In genomic region chr14:18210795-18211194, GRCm38 (mm10) we compare ENCODE assay signal across 9 mouse cellular contexts. TPM values are rescaled to one million over a fixed set of nuclear protein-coding genes. Genes with fewer than 3 reads are reported as not detected.
DNase-seq lines count a peak whose midpoint lies in the region; ATAC-seq and TF ChIP-seq lines count a peak whose summit lies in the region.
"Had no signal": no experiment of that assay in that cellular context is flagged by ENCODE, and none has a peak within 500 bp of the region (broad histone marks: within the 10 kb centered on the region; RNA-seq: fewer than 3 reads in every experiment).

No protein-coding gene starts in this region.

- no peaks in the 10 kb centered on the region for H3K4me1 ChIP-seq in kidney, adult 2 months (ENCODE audit: control insufficient read depth, insufficient read depth, low read length)
- H3K4me1 ChIP-seq in forebrain, embryonic 15.5 days: no peaks in the 10 kb centered on the region
- H3K4me1 ChIP-seq in thymus, adult 2 months (replicated peaks; ENCODE audit: control insufficient read depth, insufficient read depth, low read length): no peaks in the 10 kb centered on the region
- H3K4me1 ChIP-seq: liver, embryonic 15.5 days had no signal

- no peaks in the 10 kb centered on the region for H3K27me3 ChIP-seq in kidney, adult 2 months (replicated peaks; ENCODE audit: control insufficient read depth, insufficient read depth, low read length)
- no peaks in the 10 kb centered on the region for H3K27me3 ChIP-seq in forebrain, embryonic 15.5 days
- H3K27me3 ChIP-seq in thymus, adult 2 months (ENCODE audit: control insufficient read depth, insufficient read depth, low read length): no peaks in the 10 kb centered on the region
- H3K27me3 ChIP-seq: liver, embryonic 15.5 days had no signal

- no peak overlapping the region for H3K9ac ChIP-seq in forebrain, embryonic 15.5 days (replicated peaks)
- H3K9ac ChIP-seq: liver, embryonic 15.5 days had no signal

- ATAC-seq in forebrain, embryonic 15.5 days (replicated peaks): peak; percentile 72; the same call in 1 of the 2 replicates

- H3K4me3 ChIP-seq in kidney, adult 2 months (ENCODE audit: insufficient read depth, low read depth, low read length): no peak overlapping the region
- no peak overlapping the region for H3K4me3 ChIP-seq in forebrain, embryonic 15.5 days
- no peak overlapping the region for H3K4me3 ChIP-seq in thymus, adult 2 months (ENCODE audit: control insufficient read depth, insufficient read depth, low read length)
- H3K4me3 ChIP-seq: liver, embryonic 15.5 days had no signal

- TF ChIP-seq POLR2A in kidney, adult 2 months (IDR thresholded peaks at IDR 0.05; ENCODE audit: low read depth, low read length): no peak
- TF ChIP-seq POLR2A in thymus, adult 2 months (IDR thresholded peaks at IDR 0.05; ENCODE audit: control insufficient read depth, extremely low read depth, insufficient read depth, low read length, poor library complexity): no peak

- WGBS in kidney, adult 2 months: 87% methylated on average over 3 of the region's 3 CpGs
- WGBS in forebrain, embryonic 15.5 days: 86% methylated on average over 3 of the region's 3 CpGs
- 92% methylated on average over 3 of the region's 3 CpGs for WGBS in thymus, adult 2 months

- no peaks in the 10 kb centered on the region for H3K9me3 ChIP-seq in forebrain, embryonic 15.5 days
- H3K9me3 ChIP-seq: liver, embryonic 15.5 days had no signal

- DNase-seq in kidney, adult 2 months: peak; percentile 34
- DNase-seq in kidney, adult 9 months: no peak
- peak; percentile 24 for DNase-seq in adipocyte (ENCODE audit: low spot score)
- DNase-seq in lung, postnatal 14 days: peak; percentile 16
- DNase-seq in right cerebral cortex, postnatal 25 days: no peak
- no peak for DNase-seq in left cerebral cortex, adult 18-20 months (ENCODE audit: low spot score in 2 of 2)
- no peak for DNase-seq in thymus, adult 2 months

- no peak overlapping the region for H3K27ac ChIP-seq in kidney, adult 2 months (ENCODE audit: insufficient read depth, low read depth, low read length)
- no peak overlapping the region for H3K27ac ChIP-seq in forebrain, embryonic 15.5 days (replicated peaks)
- H3K27ac ChIP-seq in thymus, adult 2 months (ENCODE audit: control insufficient read depth, insufficient read depth, low read length): no peak overlapping the region
- H3K27ac ChIP-seq: liver, embryonic 15.5 days had no signal

- H3K4me2 ChIP-seq in forebrain, embryonic 15.5 days (replicated peaks): no peak overlapping the region
- H3K4me2 ChIP-seq: liver, embryonic 15.5 days had no signal

- peak; percentile 53 for TF ChIP-seq CTCF in kidney, adult 2 months (conservative IDR thresholded peaks at IDR 0.05; ENCODE audit: insufficient read depth, insufficient read length, low read depth, low read length)
- no peak for TF ChIP-seq CTCF in thymus, adult 2 months (IDR thresholded peaks at IDR 0.05; ENCODE audit: borderline replicate concordance, control insufficient read depth, extremely low read depth, insufficient read depth, low read length, poor library complexity)

- peaks cover 23% of the 10 kb centered on the region for H3K36me3 ChIP-seq in kidney, adult 2 months (ENCODE audit: control insufficient read depth, insufficient read depth, low read length)
- peaks cover 8% of the 10 kb centered on the region for H3K36me3 ChIP-seq in forebrain, embryonic 15.5 days
- H3K36me3 ChIP-seq in thymus, adult 2 months (ENCODE audit: control insufficient read depth, insufficient read depth, low read length): peaks cover 7% of the 10 kb centered on the region; the same call in 1 of the 2 replicates
- H3K36me3 ChIP-seq: liver, embryonic 15.5 days had no signal

RNA-seq across cellular contexts. Expression of gene Nr1d2, which starts 28.1 kb away (rescaled TPM):
- polyA plus RNA-seq in kidney, adult 2 months (2012; rRNA removed): 17.0 and 26.7 TPM in 2 replicates
- polyA plus RNA-seq in forebrain, embryonic 15.5 days (2015; fragmentation: Nextera tagmentation; extraction: Ambion mirVana): 7.3 and 8.2 TPM in 2 replicates
- total RNA-seq in left cerebral cortex, adult 18-20 months (2021): 10 to 100 TPM; 80.0 to 87.4 TPM
- 9.2 and 10.2 TPM in 2 replicates for polyA plus RNA-seq in thymus, adult 2 months (2012; rRNA removed)

Comparison
In these comparisons a context has a peak if more than half of its experiments do, and no peak if none do; other contexts are left out.
1. DNase-seq: peak in kidney, adult 2 months (single experiment), adipocyte (single experiment) and lung, postnatal 14 days (single experiment); none in kidney, adult 9 months (single experiment), right cerebral cortex, postnatal 25 days (single experiment), left cerebral cortex, adult 18-20 months (0 of 2) and thymus, adult 2 months (single experiment).